Mouse (Mus musculus) lung, adult 2 months (tissue): ENCODE results near the gene Lipt1.

Source experiments
- CTCF ChIP-seq: fragments of 200-500 bp; IDR thresholded peaks from 2 replicates; pipeline ENCODE4 v1.5.1; 2011; ENCODE audit warnings: mild to moderate bottlenecking, low read length, control low read depth; ENCODE audit not compliant: insufficient read depth
- POLR2A ChIP-seq: fragments of 200-500 bp; IDR thresholded peaks from 2 replicates; pipeline ENCODE4 v1.6.1; 2011; ENCODE audit warnings: low read depth, mild to moderate bottlenecking, control low read depth, low read length, borderline replicate concordance; ENCODE audit errors: extremely low read depth

GRCm38 (mm10) chr1:37866286-37866685 lies 5.3 kb upstream of the Lipt1 start, which contains the start of gene Tsga10:
- no peak for TF ChIP-seq CTCF
- no peak for TF ChIP-seq POLR2A
